Mouse (Mus musculus) CH12.LX (cell line): ENCODE measurements at regions not wholly inside any gene's neighbourhood (a gene's known extent, or its start where the extent isn't known, plus 50 kb on each side); places are given as distances from the start of the nearest gene placed in this dataset.

Source experiments
- DNase-seq: peaks from one replicate; pipeline ENCODE4 v3.0.0-alpha.2; 2013; ENCODE audit errors: extremely low read depth
- H3K27ac ChIP-seq: 2 replicates; pipeline ENCODE4 v1.5.1; 2012; ENCODE audit warnings: low read depth, mild to moderate bottlenecking, control low read depth, moderate library complexity; ENCODE audit not compliant: insufficient read depth
- H3K27me3 ChIP-seq: replicated peaks from 2 replicates; pipeline ENCODE3; 2012; ENCODE audit warnings: inconsistent platforms
- H3K36me3 ChIP-seq, 2 experiments: replicated peaks in 1 of 2; 2 replicates each; pipeline versions ENCODE3 to v1.6.1; 2012; ENCODE audit warnings: inconsistent platforms in 1 of 2, low read length in 1 of 2, mild to moderate bottlenecking in 1 of 2, mixed read lengths in 1 of 2, moderate library complexity in 1 of 2; ENCODE audit not compliant: control insufficient read depth in 1 of 2, insufficient read depth in 1 of 2
- H3K4me1 ChIP-seq, 2 experiments: 2 replicates each; pipeline ENCODE4 v1.6.1; 2012; ENCODE audit warnings: inconsistent platforms in 1 of 2, moderate library complexity in 1 of 2; ENCODE audit not compliant: insufficient read depth in 2 of 2, control insufficient read depth in 1 of 2
- H3K4me2 ChIP-seq: 2 replicates; pipeline ENCODE4 v1.6.1; 2012; ENCODE audit warnings: low read depth, mild to moderate bottlenecking, control low read depth; ENCODE audit not compliant: poor library complexity, insufficient read depth, severe bottlenecking
- H3K4me3 ChIP-seq, 3 experiments: fragments of 150-350 bp in 1 of 3; sonication (generic) in 1 of 3; replicated peaks in 1 of 3; 2 replicates each; pipeline versions ENCODE3 to v1.5.1; 2011 to 2012; ENCODE audit warnings: low read depth in 2 of 3, low read length in 2 of 3, mild to moderate bottlenecking in 2 of 3, moderate library complexity in 2 of 3, control low read depth in 1 of 3, improper control_type of control experiment in 1 of 3, inconsistent platforms in 1 of 3, mixed read lengths in 1 of 3; ENCODE audit not compliant: poor library complexity in 1 of 3
- H3K79me2 ChIP-seq: replicated peaks from 2 replicates; pipeline ENCODE4 v1.6.1; 2012; ENCODE audit warnings: mild to moderate bottlenecking, moderate library complexity; ENCODE audit not compliant: control insufficient read depth, poor library complexity, insufficient read depth, severe bottlenecking; ENCODE audit errors: extremely low read depth
- H3K9ac ChIP-seq: 2 replicates; pipeline ENCODE4 v1.6.1; 2012; ENCODE audit warnings: low read depth, mild to moderate bottlenecking, control low read depth, moderate library complexity; ENCODE audit not compliant: insufficient read depth
- H3K9me3 ChIP-seq: replicated peaks from 2 replicates; pipeline ENCODE3; 2012; ENCODE audit warnings: low read length, inconsistent platforms, mixed read lengths
- CHD1 ChIP-seq: IDR thresholded peaks from 2 replicates; pipeline ENCODE4 v1.6.1; 2012; ENCODE audit warnings: low read depth, low read length, improper control_type of control experiment, inconsistent platforms
- CHD2 ChIP-seq: IDR thresholded peaks from 2 replicates; pipeline ENCODE4 v1.6.1; 2011; ENCODE audit warnings: low read length, improper control_type of control experiment
- ELF1 ChIP-seq: IDR thresholded peaks from 2 replicates; pipeline ENCODE4 v1.6.1; 2014; ENCODE audit warnings: low read depth, mild to moderate bottlenecking, inconsistent platforms, low read length, improper control_type of control experiment
- EP300 ChIP-seq: IDR thresholded peaks from 2 replicates; pipeline ENCODE4 v1.6.1; 2011; ENCODE audit warnings: low read length, improper control_type of control experiment
- GABPA ChIP-seq: IDR thresholded peaks from 2 replicates; pipeline ENCODE4 v1.6.1; 2012; ENCODE audit warnings: low read depth, low read length, improper control_type of control experiment, inconsistent platforms; ENCODE audit not compliant: insufficient replicate concordance
- IRF4 ChIP-seq: IDR thresholded peaks from 2 replicates; pipeline ENCODE4 v1.6.1; 2014; ENCODE audit warnings: low read depth, mild to moderate bottlenecking, inconsistent platforms, low read length, improper control_type of control experiment
- JUND ChIP-seq: conservative IDR thresholded peaks from 2 replicates; pipeline ENCODE4 v1.6.1; 2011; ENCODE audit warnings: low read depth, low read length, improper control_type of control experiment
- KAT2A ChIP-seq: IDR thresholded peaks from 2 replicates; pipeline ENCODE4 v1.6.1; 2012; ENCODE audit warnings: low read length, improper control_type of control experiment, inconsistent platforms; ENCODE audit not compliant: insufficient replicate concordance
- MAFK ChIP-seq: IDR thresholded peaks from 2 replicates; pipeline ENCODE4 v1.6.1; 2011; ENCODE audit warnings: low read length, improper control_type of control experiment; ENCODE audit not compliant: insufficient replicate concordance
- MAX ChIP-seq: IDR thresholded peaks from 2 replicates; pipeline ENCODE4 v1.6.1; 2011; ENCODE audit warnings: low read length, improper control_type of control experiment
- MEF2A ChIP-seq: IDR thresholded peaks from 2 replicates; pipeline ENCODE4 v1.6.1; 2014; ENCODE audit warnings: low read depth, mild to moderate bottlenecking, inconsistent platforms, low read length, improper control_type of control experiment, borderline replicate concordance
- MXI1 ChIP-seq: IDR thresholded peaks from 2 replicates; pipeline ENCODE4 v1.6.1; 2011; ENCODE audit warnings: mild to moderate bottlenecking, low read depth, low read length, improper control_type of control experiment
- MYC ChIP-seq: IDR thresholded peaks from 2 replicates; pipeline ENCODE4 v1.6.1; 2011; ENCODE audit warnings: low read depth, mild to moderate bottlenecking, improper control_type of control experiment, low read length
- NELFE ChIP-seq: IDR thresholded peaks from 2 replicates; pipeline ENCODE4 v1.6.1; 2011; ENCODE audit warnings: low read depth, low read length, improper control_type of control experiment
- PAX5 ChIP-seq: IDR thresholded peaks from 2 replicates; pipeline ENCODE4 v1.6.1; 2012; ENCODE audit warnings: low read length, inconsistent platforms, mixed read lengths
- POLR2A ChIP-seq: IDR thresholded peaks from 2 replicates; pipeline ENCODE4 v1.6.1; 2011; ENCODE audit warnings: low read depth, mild to moderate bottlenecking, improper control_type of control experiment, low read length
- POLR2AphosphoS2 ChIP-seq: IDR thresholded peaks from 2 replicates; pipeline ENCODE4 v1.6.1; 2011; ENCODE audit warnings: low read depth, low read length, improper control_type of control experiment
- RAD21 ChIP-seq: IDR thresholded peaks from 2 replicates; pipeline ENCODE4 v1.6.1; 2011; ENCODE audit warnings: low read depth, mild to moderate bottlenecking, low read length, improper control_type of control experiment, moderate library complexity
- SMC3 ChIP-seq: IDR thresholded peaks from 2 replicates; pipeline ENCODE4 v1.6.1; 2011; ENCODE audit warnings: low read depth, low read length, improper control_type of control experiment
- UBTF ChIP-seq: IDR thresholded peaks from 2 replicates; pipeline ENCODE4 v1.6.1; 2012; ENCODE audit warnings: low read depth, mild to moderate bottlenecking, inconsistent platforms, low read length, improper control_type of control experiment, moderate library complexity
- dilution Hi-C: fragments of 300-500 bp; cut with MboI; formaldehyde crosslinking; loops from 2 replicates; pipeline ENCODE4 v1.14.3; 2020; ENCODE audit warnings: low sequenced_read_pairs; ENCODE audit not compliant: extremely low pct_unique_long_range_greater_than_20kb, extremely low pct_ligation_motif_present
- in situ Hi-C: fragments of 300-500 bp; cut with MboI; formaldehyde crosslinking; loops from 3 replicates; pipeline ENCODE4 v1.14.3; 2019; ENCODE audit warnings: low sequenced_read_pairs, low pct_ligation_motif_present, low pct_unique_long_range_greater_than_20kb, mixed read lengths

GRCm38 (mm10) chr3:71864670-71865069 is 1103.0 kb downstream of the Sis start:
- H3K27me3 ChIP-seq, result no peaks in the 10 kb centered on the region
- no peaks in the 10 kb centered on the region for H3K36me3 ChIP-seq
- H3K27ac ChIP-seq, result no peak overlapping the region
- H3K9ac ChIP-seq, result no peak overlapping the region
- dilution Hi-C loops, result no loop called here
- in situ Hi-C loops, result no loop called here
- H3K4me1 ChIP-seq, result no peaks in the 10 kb centered on the region
- no peak for TF ChIP-seq CHD2
- TF ChIP-seq MYC, result no peak
- TF ChIP-seq JUND, result no peak
- TF ChIP-seq UBTF, result no peak
- no peak for TF ChIP-seq NELFE
- no peak for TF ChIP-seq GABPA
- TF ChIP-seq MAX, result no peak
- TF ChIP-seq PAX5, result no peak
- no peak for TF ChIP-seq CHD1
- no peak for TF ChIP-seq SMC3
- TF ChIP-seq MAFK, result no peak
- no peak for TF ChIP-seq IRF4
- no peak for TF ChIP-seq POLR2A
- TF ChIP-seq KAT2A, result no peak
- no peak for TF ChIP-seq EP300
- no peak for TF ChIP-seq MEF2A
- no peak for TF ChIP-seq MXI1
- TF ChIP-seq RAD21, result no peak
- TF ChIP-seq POLR2AphosphoS2, result no peak
- TF ChIP-seq ELF1, result no peak
- no peak overlapping the region for H3K4me2 ChIP-seq
- DNase-seq, result no peak
- H3K79me2 ChIP-seq, result no peaks in the 10 kb centered on the region
- H3K4me3 ChIP-seq, result no peak overlapping the region
- H3K9me3 ChIP-seq, result peaks cover 2% of the 10 kb centered on the region

GRCm38 (mm10) chr3:71836111-71836510 is 1131.6 kb downstream of the Sis start:
- no peak overlapping the region for H3K27ac ChIP-seq
- no peak overlapping the region for H3K9ac ChIP-seq
- H3K4me2 ChIP-seq, result no peak overlapping the region
- H3K36me3 ChIP-seq, result no peaks in the 10 kb centered on the region
- H3K79me2 ChIP-seq, result no peaks in the 10 kb centered on the region
- TF ChIP-seq CHD1 (no peak), CHD2 (no peak), MAFK (no peak)
- in situ Hi-C loops, result no loop called here
- dilution Hi-C loops, result no loop called here
- no peaks in the 10 kb centered on the region for H3K4me1 ChIP-seq
- no peaks in the 10 kb centered on the region for H3K27me3 ChIP-seq
- H3K4me3 ChIP-seq, result no peak overlapping the region
- H3K9me3 ChIP-seq, result no peaks in the 10 kb centered on the region
- no peak for DNase-seq
